Mouse (Mus musculus) neural tube, embryonic 10.5 days (tissue): ENCODE results near the gene Pias3.
"Not testable (repeated sequence)": the region's sequence is repeated elsewhere in the genome, so short reads cannot be mapped to it uniquely, and the experiment has no call there.

Experiments
- DNase-seq: peaks from one replicate; pipeline ENCODE4 v3.0.0-alpha.2; 2017; ENCODE audit warnings: low spot score; ENCODE audit errors: extremely low spot score

Pias3 gene

DNA sequence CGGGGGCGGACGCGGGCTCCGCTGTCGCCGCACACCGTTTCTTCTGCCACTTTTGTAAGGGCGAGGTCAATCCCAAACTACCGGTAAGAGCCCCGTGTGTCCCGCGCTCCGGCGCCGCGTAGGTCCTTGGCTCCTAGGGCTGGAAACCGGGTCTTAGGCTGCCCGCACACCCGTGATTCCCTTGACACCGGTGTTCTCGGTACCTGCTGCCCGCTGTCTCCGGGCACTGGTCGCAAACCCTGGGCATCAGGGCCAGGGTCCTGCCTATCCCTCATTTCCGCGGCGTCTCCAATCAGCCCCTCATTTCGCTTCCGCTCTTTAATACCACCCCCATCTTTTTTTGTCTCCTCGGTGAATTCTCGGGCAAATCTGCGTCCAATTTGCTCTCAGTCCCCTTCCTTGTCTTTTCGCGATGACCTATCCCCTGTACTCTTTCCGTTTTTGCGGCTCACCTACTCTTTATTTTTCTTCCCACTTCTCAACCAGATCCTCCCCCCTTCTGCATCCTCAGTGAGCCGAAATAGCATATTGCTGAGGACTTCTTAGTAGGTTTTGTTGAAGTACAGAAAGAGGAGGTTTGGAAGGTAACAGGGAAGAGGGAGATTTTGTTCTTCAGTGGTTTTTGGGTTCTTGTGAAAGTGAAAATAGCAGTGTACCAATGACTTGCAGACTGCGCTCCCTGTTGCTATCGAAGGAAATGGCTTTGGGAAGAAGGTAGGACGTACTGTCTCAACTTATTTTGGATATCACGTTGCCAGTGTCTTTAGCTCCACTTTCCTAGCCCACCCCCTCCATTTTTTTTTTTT is 31.8 kb downstream of the Pias3 start:
- no peak for DNase-seq

DNA sequence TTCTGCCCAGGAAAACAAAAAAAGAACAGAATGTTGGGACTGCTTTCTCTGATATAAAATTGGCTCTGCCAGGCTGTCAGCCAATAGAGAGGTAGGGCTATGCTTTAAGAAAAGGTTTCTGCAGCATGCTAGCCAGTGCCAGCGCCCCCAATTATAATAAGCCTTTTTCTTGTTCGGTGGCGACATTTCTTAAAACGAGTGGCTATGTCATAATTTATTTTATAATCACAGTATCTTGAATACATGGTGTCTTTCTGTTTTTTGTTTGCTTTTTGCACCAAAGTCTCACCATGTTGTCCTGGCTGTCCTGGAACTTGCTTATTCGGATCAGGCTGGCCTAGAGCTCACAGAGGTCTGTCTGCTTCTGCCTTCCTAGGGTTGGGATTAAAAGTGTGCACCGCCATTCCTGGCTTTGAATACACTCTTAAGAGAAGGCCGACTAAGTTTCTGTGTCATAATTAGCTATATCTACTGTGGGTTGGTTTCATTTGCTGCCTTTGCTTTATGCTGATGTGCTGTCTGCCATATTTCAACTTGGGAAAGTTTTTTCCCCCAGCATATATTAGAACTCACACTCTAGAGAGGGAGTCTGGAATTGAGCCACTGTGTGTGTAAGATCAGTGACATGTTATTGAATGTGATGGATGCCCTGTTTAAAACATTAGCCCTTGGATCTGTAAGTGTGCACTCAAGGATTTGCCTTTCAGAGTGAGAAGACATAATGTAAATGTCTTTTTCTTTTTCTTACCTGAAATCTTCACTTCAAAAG is 32.6 kb downstream of the Pias3 start:
- no peak for DNase-seq

DNA sequence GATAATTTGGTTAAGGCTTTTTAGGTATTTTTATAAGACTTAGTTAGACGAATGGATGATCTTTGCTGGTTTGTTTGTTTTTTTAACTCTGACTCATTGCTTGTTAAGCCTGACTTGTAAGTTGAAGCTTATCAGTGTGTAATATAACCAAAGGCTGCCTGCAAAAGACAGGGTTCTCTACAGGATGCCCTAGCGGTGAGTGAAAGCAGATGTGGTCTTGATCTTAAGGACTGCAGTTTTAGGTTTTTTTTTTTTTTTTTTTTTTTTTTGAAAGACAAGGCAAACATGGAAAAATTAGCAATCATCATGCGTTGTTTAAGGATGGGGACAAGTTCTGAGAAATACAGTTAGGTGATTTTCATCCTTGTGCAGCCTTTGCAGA is 33.2 kb downstream of the Pias3 start:
- no peak for DNase-seq

DNA sequence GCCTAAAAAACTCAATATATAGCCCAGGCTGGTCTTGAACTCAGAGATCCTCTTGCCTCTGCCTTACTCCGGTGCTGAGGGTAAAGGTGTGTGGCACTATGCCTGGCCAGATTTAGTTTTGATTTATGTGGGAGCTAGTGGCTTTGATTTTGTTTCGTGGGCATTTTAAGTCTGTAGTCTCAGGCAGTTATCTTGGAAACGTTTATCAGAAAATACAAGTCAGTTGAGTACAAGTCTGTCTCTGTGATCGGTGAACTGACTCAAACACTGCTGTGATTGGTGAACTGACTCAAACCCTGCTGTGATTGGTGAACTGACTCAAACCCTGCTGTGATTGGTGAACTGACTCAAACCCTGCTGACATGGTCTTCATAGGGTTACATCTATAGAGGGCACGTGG is 34.6 kb downstream of the Pias3 start:
- no peak for DNase-seq

DNA sequence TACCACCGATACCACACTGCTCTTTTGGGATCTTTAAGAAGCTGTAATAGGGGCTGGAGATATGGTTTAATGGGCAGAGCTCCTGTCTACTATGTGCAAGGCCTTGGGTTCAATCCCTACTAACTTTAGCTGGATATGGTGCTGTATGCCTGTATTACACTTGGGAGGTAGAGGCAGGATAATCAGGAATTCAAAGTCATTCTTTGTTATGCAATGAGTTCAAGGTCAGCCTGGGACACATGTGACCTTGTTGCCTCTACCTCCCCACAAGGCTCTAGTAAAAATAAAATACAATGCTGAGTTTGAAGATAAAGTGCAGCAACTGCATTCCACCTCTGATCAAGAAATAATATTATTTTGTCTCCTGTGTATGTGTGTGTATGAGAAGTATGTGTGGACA is 37.8 kb downstream of the Pias3 start:
- no peak for DNase-seq

DNA sequence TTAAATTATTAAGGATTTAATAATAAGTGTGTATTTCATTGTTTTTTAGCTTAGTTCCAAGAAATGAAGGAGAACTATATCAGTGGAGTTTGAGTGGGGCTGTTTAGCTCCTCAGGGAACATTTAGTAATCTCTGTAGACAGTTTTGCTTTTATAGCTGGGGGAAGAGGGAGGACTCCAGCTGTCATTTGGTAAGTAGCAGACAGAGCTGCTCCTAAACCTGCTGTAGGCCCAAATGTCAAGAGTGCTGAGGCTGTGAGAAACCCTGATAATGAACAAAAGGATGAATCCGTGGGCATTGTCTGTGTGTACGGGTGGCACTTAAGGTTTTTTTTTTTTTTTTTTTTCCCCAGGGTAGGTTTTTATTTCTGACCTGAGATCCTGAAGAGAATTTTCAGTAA is 39.0 kb downstream of the Pias3 start:
- no peak for DNase-seq

DNA sequence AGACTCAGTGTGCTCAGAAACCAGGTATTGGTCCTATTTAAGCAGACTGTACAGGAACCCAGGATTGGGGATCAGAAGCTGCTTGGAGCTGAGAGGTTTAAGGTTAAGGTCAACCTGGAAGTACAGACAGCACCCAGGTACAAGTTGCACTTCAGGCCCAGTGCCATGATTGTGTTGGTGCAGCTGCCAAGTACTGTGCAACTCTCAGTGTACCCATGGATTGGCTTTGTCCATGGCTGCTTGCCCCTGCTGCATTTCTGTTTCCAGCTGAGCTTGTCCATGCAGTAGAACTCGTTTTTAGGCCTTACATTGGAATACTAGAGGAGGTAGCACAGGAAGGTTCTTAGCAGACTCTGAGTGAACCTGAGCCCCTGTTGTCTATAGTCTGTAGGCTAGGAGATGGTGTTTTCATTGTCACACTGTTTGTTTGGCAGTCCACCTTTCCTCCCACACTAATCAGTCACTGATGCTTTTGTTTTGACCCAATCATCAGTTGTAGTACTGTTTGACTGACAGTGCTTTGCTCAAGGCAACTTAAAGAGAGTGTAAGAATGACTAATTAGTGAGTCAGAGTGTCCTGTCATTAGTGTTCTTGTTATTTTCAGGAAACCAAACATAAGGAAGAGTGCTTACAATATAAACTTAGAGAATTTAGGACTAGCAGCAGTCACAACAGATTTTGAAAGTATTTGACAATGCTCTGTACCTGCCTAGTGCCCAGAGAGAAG is 41.0 kb downstream of the Pias3 start:
- DNase-seq: no peak

DNA sequence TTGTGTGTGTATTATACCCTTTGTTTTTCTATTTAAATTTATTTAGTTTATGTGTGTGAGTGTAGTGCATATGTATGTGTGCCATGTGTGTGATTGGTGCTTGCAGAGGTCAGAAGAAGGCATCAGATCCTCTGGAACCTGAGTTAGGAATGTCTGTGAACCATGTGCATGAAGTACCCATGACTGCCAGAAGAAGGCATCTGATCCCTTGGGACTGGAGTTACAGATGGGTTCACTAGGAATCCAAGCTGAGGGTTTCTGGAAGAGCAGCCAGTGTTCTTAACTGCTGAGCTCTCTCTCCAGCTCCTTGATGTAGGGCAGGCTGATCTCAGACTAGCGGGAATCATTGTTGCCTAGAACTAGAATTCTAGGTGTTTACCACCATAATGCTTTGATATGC is 41.8 kb downstream of the Pias3 start:
- no peak for DNase-seq

DNA sequence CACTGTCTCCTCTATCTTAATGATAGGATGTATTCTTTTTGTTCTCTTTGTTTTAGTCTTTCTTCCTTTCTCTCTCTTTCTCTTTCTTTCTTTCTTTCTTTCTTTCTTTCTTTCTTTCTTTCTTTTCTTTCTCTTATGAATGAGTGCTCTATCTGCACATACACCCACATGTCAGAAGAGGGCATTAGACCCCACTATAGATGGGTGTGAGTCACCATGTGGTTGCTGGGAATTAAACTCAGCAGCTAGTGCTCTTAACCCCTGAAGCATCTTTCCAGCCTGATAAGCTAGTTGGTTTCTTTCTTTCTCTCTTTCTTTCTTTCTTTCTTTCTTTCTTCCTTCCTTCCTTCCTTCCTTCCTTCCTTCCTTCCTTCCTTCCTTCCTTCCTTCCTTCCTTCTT is 44.1 kb downstream of the Pias3 start:
- not testable (repeated sequence) for DNase-seq

DNA sequence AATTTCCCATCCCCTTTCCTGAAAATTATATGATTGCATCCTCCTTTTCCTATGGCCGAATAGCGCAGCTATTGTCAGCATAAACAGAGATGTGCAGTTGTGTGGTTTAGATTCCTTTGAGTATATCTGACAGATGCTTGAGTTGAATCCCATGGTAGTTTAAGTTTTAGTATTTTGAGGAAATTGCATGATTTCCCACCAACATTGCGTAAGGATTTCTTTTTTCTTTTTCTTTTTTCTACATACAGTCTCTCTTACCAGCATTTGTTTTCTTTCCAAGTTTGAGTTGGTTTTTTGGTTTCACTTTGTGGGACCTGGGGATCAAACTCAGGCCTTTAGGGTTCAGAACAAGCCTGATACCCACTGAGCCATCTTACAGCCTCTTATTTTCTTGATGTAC is 48.2 kb downstream of the Pias3 start:
- no peak for DNase-seq

DNA sequence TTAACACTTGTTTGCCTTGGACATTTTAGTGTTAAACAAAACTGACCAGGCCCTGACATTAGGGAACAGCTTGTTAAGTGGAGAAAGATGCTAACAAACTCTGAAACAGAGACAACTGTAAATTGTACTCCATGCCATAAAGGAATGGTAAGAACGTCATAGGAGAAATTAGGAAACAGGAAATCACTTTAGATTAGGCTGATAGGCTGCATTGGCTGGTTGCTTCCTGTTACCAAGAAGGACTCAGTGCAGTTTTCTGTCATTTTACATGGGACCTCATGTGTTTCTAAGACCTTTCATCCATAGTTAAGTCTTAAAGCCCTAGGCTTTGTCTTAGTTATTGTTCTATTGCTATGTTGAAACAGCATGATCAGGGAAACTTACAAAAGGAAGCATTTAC is 50.6 kb downstream of the Pias3 start:
- no peak for DNase-seq
